Mouse (Mus musculus): ENCODE data around the gene Mif.

DNA sequence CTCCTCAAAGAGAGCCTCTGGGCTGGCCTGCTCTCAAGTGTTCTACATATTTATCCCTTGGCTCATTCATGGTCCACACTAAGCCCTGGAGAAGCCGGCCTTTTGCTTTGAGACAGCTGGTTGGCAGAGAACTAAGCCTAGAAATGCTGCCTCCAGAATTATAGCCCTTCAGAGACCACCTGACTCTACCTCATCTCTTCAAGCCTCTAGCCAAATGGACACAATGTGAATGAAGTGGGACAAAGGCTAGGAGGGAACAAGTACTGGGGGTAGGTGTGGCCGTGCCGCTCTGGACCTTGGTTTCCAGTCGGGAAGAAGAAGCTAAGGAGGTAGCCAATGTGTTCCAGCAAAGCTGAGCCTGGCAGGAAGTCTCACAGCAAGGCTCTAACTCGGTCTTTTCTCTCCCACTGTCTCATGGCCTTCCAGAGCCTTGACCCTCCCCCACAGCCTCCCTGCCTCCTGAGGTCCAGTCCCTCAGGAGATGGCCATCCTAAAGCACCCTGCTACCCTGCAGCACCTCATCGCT lies 38.1 kb upstream of the Mif start:
- no peak for TF ChIP-seq CTCF (IDR thresholded peaks at IDR 0.05; ENCODE audit: control insufficient read depth, insufficient read depth, low read length)
- TF ChIP-seq POLR2A (IDR thresholded peaks at IDR 0.05; ENCODE audit: borderline replicate concordance, control insufficient read depth, low read depth, low read length): no peak
